Mouse (Mus musculus) embryonic facial prominence, embryonic 13.5 days (tissue): ENCODE measurements around the gene Baz2b. TPM values are rescaled to one million over a fixed set of nuclear protein-coding genes. Genes with fewer than 3 reads are reported as not detected.

Experiments
- ATAC-seq: fragments of 200-750 bp; cut with Nextera tagmentation; 2 replicates; pipeline ENCODE4 v1.8.0; 2017; ENCODE audit warnings: low read depth; ENCODE audit not compliant: insufficient number of reproducible peaks, insufficient read depth, low FRiP score, low TSS enrichment
- H3K27ac ChIP-seq: fragments of 300-500 bp; sonication (generic); 2 replicates; pipeline ENCODE4 v1.5.1; 2015; ENCODE audit warnings: moderate library complexity, mild to moderate bottlenecking, inconsistent platforms
- H3K27me3 ChIP-seq: fragments of 300-500 bp; sonication (generic); 2 replicates; pipeline ENCODE4 v1.6.1; 2015; ENCODE audit warnings: mild to moderate bottlenecking, inconsistent platforms
- H3K36me3 ChIP-seq: fragments of 300-500 bp; sonication (generic); 2 replicates; pipeline ENCODE4 v1.6.1; 2015; ENCODE audit warnings: mild to moderate bottlenecking, inconsistent platforms
- H3K4me1 ChIP-seq: fragments of 300-500 bp; sonication (generic); 2 replicates; pipeline ENCODE4 v1.6.1; 2015; ENCODE audit warnings: inconsistent platforms
- H3K4me2 ChIP-seq: fragments of 300-500 bp; sonication (generic); 2 replicates; pipeline ENCODE4 v1.6.1; 2015; ENCODE audit warnings: moderate library complexity, mild to moderate bottlenecking, inconsistent platforms
- H3K4me3 ChIP-seq: fragments of 300-500 bp; sonication (generic); 2 replicates; pipeline ENCODE4 v1.5.1; 2015; ENCODE audit warnings: mild to moderate bottlenecking, inconsistent platforms
- H3K9ac ChIP-seq: fragments of 300-500 bp; sonication (generic); 2 replicates; pipeline ENCODE4 v1.6.1; 2015; ENCODE audit warnings: mild to moderate bottlenecking, inconsistent platforms
- H3K9me3 ChIP-seq: fragments of 300-500 bp; sonication (generic); 2 replicates; pipeline ENCODE4 v1.6.1; 2016; ENCODE audit warnings: inconsistent platforms
- WGBS: fragments of 180-500 bp; shearing (Covaris S2); methylation state at CpG from one replicate; pipeline ENCODE4 v1.1.7; 2015; ENCODE audit warnings: mixed read lengths; 5-methylcytosine and 5-hydroxymethylcytosine counted together
- polyA plus RNA-seq: library from polyadenylated mRNA; unstranded; fragments of >200 nt; fragmentation: Nextera tagmentation; extraction: Ambion mirVana; gene quantifications from 2 replicates; pipeline ENCODE4 v1.2.1, GENCODE M21; 2015

The Baz2b gene
- polyA plus RNA-seq, 1 experiment from 2014 or later: 70.2 TPM

DNA sequence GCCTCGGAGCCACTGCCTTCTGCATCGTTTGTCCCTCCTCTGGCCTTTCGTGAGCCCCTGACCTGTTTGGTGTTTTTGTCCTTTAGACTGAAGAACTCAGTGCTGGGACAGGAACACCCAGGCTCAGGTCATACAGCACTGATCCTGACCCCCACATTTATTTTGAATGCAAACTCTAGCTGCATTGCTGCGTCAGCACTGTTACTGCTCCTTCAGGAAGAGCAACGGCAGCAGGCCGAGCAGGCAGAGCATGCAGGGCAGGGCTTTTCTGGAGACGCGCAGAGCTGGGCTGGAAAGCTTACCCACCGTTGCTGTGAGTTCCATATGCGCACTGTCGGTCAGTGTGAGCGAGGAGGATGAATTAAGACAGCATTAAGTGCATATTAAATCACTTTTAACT, 166.9 kb downstream of the Baz2b start:
- Histone ChIP-seq H3K4me1 (no peaks in the 10 kb centered on the region), H3K27me3 (no peaks in the 10 kb centered on the region), H3K4me2 (no peak overlapping the region), H3K9me3 (no peaks in the 10 kb centered on the region), H3K9ac (no peak overlapping the region), H3K27ac (no peak overlapping the region), H3K36me3 (no peaks in the 10 kb centered on the region), H3K4me3 (no peak overlapping the region)
- WGBS: 78% methylated on average over 12 of the region's 12 CpGs
- no peak for ATAC-seq

- H3K9ac ChIP-seq: no peak overlapping the region
- WGBS: 88% methylated on average over 4 of the region's 4 CpGs
- H3K27me3 ChIP-seq: no peaks in the 10 kb centered on the region
- no peak overlapping the region for H3K27ac ChIP-seq
- no peak overlapping the region for H3K4me2 ChIP-seq
- no peaks in the 10 kb centered on the region for H3K9me3 ChIP-seq
- no peaks in the 10 kb centered on the region for H3K36me3 ChIP-seq
- ATAC-seq: no peak
- peaks cover 6% of the 10 kb centered on the region for H3K4me1 ChIP-seq
- H3K4me3 ChIP-seq: no peak overlapping the region
Observed at GRCm38 (mm10) chr2:60041485-60042274, 168.0 kb downstream of the Baz2b start.

- no peak overlapping the region for H3K9ac ChIP-seq
- H3K27ac ChIP-seq: no peak overlapping the region
- peaks cover 6% of the 10 kb centered on the region for H3K4me1 ChIP-seq
- no peak overlapping the region for H3K4me2 ChIP-seq
- no peaks in the 10 kb centered on the region for H3K9me3 ChIP-seq
- no peak for ATAC-seq
- WGBS: 87% methylated on average over 3 of the region's 3 CpGs
- H3K27me3 ChIP-seq: no peaks in the 10 kb centered on the region
- H3K36me3 ChIP-seq: no peaks in the 10 kb centered on the region
- H3K4me3 ChIP-seq: no peak overlapping the region
Observed at GRCm38 (mm10) chr2:60040162-60040561, 169.5 kb downstream of the Baz2b start.

DNA sequence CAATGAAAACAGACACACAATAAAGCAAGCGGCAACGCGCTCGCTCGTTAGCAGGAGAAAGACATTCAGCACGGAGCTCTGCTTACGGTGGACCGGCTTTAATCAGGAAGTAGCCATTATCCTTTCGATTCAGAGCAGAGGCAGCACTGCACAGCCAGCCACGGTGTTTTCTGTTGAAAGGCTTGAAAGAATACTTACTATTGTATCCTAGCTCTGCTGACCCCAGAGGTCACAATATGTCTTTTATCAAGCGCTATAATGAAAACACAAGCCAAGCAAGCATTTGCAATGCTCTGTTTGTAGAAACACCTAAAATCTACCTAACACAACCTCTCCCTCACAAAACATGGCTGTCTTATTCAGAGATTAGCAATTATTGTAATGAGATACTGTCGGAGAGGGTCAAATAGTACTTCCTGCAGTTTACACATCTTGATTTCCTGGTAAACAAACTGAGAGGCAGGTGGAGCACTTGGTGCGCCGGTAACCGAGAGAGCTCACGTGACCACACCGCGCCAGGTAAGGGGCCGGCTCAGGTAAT, 172.6 kb downstream of the Baz2b start:
- Histone ChIP-seq H3K4me3 (peak overlapping the region; percentile 37), H3K4me1 (peaks cover 6% of the 10 kb centered on the region), H3K4me2 (peak overlapping the region; percentile 59), H3K9me3 (no peaks in the 10 kb centered on the region), H3K27ac (no peak overlapping the region), H3K27me3 (no peaks in the 10 kb centered on the region), H3K9ac (peak overlapping the region; percentile 57; the same call in 1 of the 2 replicates), H3K36me3 (0 out of 2 replicates have a peak, but pooled peaks cover 2% of the 10 kb centered on the region)
- ATAC-seq: no peak
- 6% methylated on average over 19 of the region's 19 CpGs for WGBS

DNA sequence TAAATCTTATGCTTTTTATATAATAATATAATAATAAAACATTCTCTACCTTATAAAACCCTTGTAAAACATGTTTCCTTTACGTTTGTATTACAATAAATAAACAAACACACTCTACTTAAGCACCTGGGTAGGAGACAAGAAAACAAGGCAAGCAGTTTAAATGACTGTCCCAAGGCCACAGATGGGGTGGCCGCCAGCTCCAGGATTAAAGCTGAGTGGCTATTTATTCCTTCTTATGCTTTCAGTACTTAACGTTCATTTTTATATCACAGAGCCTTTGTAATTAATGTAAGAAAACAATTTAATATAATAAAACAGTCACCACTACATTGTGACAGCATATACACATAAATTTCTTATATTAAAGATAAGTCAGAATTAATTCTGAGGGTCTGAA, 173.3 kb downstream of the Baz2b start:
- H3K4me1 ChIP-seq: peaks cover 6% of the 10 kb centered on the region
- H3K9me3 ChIP-seq: no peaks in the 10 kb centered on the region
- peak overlapping the region; percentile 59; the same call in 1 of the 2 replicates for H3K4me2 ChIP-seq
- no peak overlapping the region for H3K9ac ChIP-seq
- ATAC-seq: no peak
- WGBS: 61% methylated on average over 3 of the region's 3 CpGs
- no peaks in the 10 kb centered on the region for H3K27me3 ChIP-seq
- H3K4me3 ChIP-seq: no peak overlapping the region
- no peak overlapping the region for H3K27ac ChIP-seq
- H3K36me3 ChIP-seq: 0 out of 2 replicates have a peak, but pooled peaks cover 2% of the 10 kb centered on the region

DNA sequence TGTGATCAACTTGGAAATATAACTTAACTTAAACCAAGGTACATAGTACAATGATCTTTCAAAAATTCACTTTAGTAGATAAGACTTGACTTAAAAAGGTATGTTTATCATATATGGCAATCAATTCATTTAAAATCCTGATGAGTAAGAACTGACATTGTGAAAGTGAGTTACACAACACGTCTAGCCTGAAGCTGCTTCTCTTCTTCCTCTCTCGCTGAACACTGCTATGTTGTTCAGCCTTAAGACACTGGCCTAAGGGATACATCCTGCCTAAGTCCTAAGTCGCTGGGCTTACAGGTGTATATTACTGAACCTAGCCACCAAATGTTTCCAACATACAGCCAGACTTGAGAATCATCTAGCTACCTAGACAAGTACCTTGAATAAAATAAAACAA, 178.6 kb downstream of the Baz2b start:
- no peak overlapping the region for H3K4me2 ChIP-seq
- H3K9me3 ChIP-seq: no peaks in the 10 kb centered on the region
- ATAC-seq: no peak
- 0 out of 2 replicates have a peak, but pooled peaks cover 2% of the 10 kb centered on the region for H3K36me3 ChIP-seq
- no peak overlapping the region for H3K9ac ChIP-seq
- no peak overlapping the region for H3K4me3 ChIP-seq
- WGBS: 82% methylated on average over 3 of the region's 3 CpGs
- no peak overlapping the region for H3K27ac ChIP-seq
- H3K4me1 ChIP-seq: no peaks in the 10 kb centered on the region
- no peaks in the 10 kb centered on the region for H3K27me3 ChIP-seq

DNA sequence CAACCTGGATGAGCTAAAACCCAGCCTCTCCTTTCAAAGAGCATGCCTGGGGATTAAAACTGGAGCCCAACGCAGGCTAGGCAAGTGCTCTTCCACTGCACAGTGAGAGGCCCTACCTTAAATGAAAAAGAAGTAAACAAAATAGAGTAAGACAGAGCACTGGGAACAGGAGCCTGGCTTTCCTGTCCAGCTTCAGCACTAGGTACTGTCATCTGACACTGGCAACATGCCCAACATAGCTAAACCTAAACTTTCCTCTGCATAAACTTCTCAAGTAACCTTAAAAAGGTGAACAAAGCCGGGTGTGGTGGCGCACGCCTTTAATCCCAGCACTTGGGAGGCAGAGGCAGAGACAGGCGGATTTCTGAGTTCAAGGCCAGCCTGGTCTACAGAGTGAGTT, 180.6 kb downstream of the Baz2b start:
- no peaks in the 10 kb centered on the region for H3K9me3 ChIP-seq
- no peaks in the 10 kb centered on the region; the same call in 1 of the 2 replicates for H3K4me1 ChIP-seq
- no peak overlapping the region for H3K9ac ChIP-seq
- 0 out of 2 replicates have a peak, but pooled peaks cover 2% of the 10 kb centered on the region for H3K36me3 ChIP-seq
- no peak overlapping the region for H3K4me2 ChIP-seq
- H3K27me3 ChIP-seq: no peaks in the 10 kb centered on the region
- no peak overlapping the region for H3K27ac ChIP-seq
- WGBS: 93% methylated on average over 5 of the region's 5 CpGs
- H3K4me3 ChIP-seq: no peak overlapping the region
- ATAC-seq: no peak

- H3K4me2 ChIP-seq: no peak overlapping the region
- H3K4me3 ChIP-seq: no peak overlapping the region
- H3K4me1 ChIP-seq: peaks cover 3% of the 10 kb centered on the region; the same call in 1 of the 2 replicates
- no peak for ATAC-seq
- no peaks in the 10 kb centered on the region for H3K9me3 ChIP-seq
- WGBS: 91% methylated on average over 5 of the region's 5 CpGs
- H3K36me3 ChIP-seq: no peaks in the 10 kb centered on the region
- H3K27ac ChIP-seq: no peak overlapping the region
- no peak overlapping the region for H3K9ac ChIP-seq
- H3K27me3 ChIP-seq: no peaks in the 10 kb centered on the region
Observed at GRCm38 (mm10) chr2:60027166-60027565, 182.5 kb downstream of the Baz2b start.

GRCm38 (mm10) chr2:60026554-60026953, 183.1 kb downstream of the Baz2b start:
- no peak overlapping the region for H3K9ac ChIP-seq
- H3K27me3 ChIP-seq: no peaks in the 10 kb centered on the region
- no peak overlapping the region for H3K4me2 ChIP-seq
- no peaks in the 10 kb centered on the region for H3K36me3 ChIP-seq
- H3K4me1 ChIP-seq: peaks cover 4% of the 10 kb centered on the region
- no peak for ATAC-seq
- WGBS: 63% methylated on average over 6 of the region's 6 CpGs
- no peak overlapping the region for H3K27ac ChIP-seq
- no peak overlapping the region for H3K4me3 ChIP-seq
- H3K9me3 ChIP-seq: no peaks in the 10 kb centered on the region

DNA sequence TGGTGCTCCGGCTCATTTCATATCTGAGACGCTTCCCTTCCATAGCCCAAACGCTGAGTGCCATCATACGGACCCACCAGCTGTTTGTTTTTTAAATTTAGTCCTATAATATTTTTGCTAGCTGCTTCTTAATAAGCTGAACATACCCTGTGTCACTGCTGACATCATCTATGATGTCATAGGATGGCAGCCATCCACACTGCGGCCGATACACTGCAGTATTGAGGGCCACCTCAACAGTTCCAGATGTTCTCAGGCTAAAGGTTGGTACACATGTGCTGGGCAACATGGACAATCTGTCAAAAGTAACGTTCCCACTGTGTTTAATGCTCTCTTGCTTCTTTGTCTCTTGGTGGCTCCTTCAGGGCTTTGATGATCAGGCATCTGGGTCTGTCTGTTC, 185.9 kb downstream of the Baz2b start:
- no peak overlapping the region for H3K27ac ChIP-seq
- no peak overlapping the region for H3K4me2 ChIP-seq
- no peak overlapping the region for H3K4me3 ChIP-seq
- H3K27me3 ChIP-seq: no peaks in the 10 kb centered on the region
- peaks cover 6% of the 10 kb centered on the region for H3K4me1 ChIP-seq
- no peaks in the 10 kb centered on the region for H3K9me3 ChIP-seq
- ATAC-seq: 0 out of 2 replicates have a peak, but pooled peaks have one; percentile 20
- H3K36me3 ChIP-seq: no peaks in the 10 kb centered on the region
- 79% methylated on average over 7 of the region's 7 CpGs for WGBS
- H3K9ac ChIP-seq: no peak overlapping the region

GRCm38 (mm10) chr2:60021556-60021955, 188.1 kb downstream of the Baz2b start:
- no peak overlapping the region for H3K4me3 ChIP-seq
- H3K9ac ChIP-seq: no peak overlapping the region
- H3K27me3 ChIP-seq: no peaks in the 10 kb centered on the region
- H3K36me3 ChIP-seq: no peaks in the 10 kb centered on the region
- no peak for ATAC-seq
- WGBS: 27% methylated on average over 5 of the region's 5 CpGs
- peaks cover 6% of the 10 kb centered on the region for H3K4me1 ChIP-seq
- H3K9me3 ChIP-seq: no peaks in the 10 kb centered on the region
- no peak overlapping the region for H3K27ac ChIP-seq
- no peak overlapping the region for H3K4me2 ChIP-seq

GRCm38 (mm10) chr2:60021138-60021537, 188.5 kb downstream of the Baz2b start:
- no peaks in the 10 kb centered on the region for H3K27me3 ChIP-seq
- no peak overlapping the region for H3K27ac ChIP-seq
- H3K4me1 ChIP-seq: peaks cover 6% of the 10 kb centered on the region
- H3K4me3 ChIP-seq: no peak overlapping the region
- H3K9ac ChIP-seq: no peak overlapping the region
- 75% methylated on average over 6 of the region's 6 CpGs for WGBS
- H3K9me3 ChIP-seq: no peaks in the 10 kb centered on the region
- no peak for ATAC-seq
- H3K36me3 ChIP-seq: no peaks in the 10 kb centered on the region
- no peak overlapping the region for H3K4me2 ChIP-seq
